Mouse (Mus musculus) T-cell, adult 66 days (primary cell): Measurements from ENCODE around the gene St5. TPM values are rescaled to one million over a fixed set of nuclear protein-coding genes. Genes with fewer than 3 reads are reported as not detected.

ENCODE experiments used
- total RNA-seq, 2 experiments: library from RNA; stranded (reverse); gene quantifications; 3 replicates in 1 of 2; 4 replicates in 1 of 2; pipeline ENCODE4 v1.2.4; 2023

Gene St5
- 1 to 10 TPM in 1 of 2 experiments, under 1 TPM in 1; 0.61 to 2.9 TPM for total RNA-seq

GRCm38 (mm10) chr7:109703190-109704015 is at the start of gene St5, which contains the start of gene Akip1:
TSS of gene St5 (minus strand) at chr7:109703605.
TSS of gene Akip1 (plus strand) at chr7:109703690.

GRCm38 (mm10) chr7:109752008-109752925 is 48.9 kb upstream of the St5 start, which contains the start of gene Tmem9b:
TSS of gene Tmem9b (minus strand) at chr7:109752875.

GRCm38 (mm10) chr7:109731626-109732025 is 28.2 kb upstream of the St5 start, which contains the start of gene Ascl3:
TSS of gene Ascl3 (minus strand) at chr7:109731726.

GRCm38 (mm10) chr7:109723697-109724096 is 20.3 kb upstream of the St5 start, which contains the start of gene BC051019:
TSS of gene BC051019 (minus strand) at chr7:109723850.

GRCm38 (mm10) chr7:109518838-109519696 is 184.3 kb downstream of the St5 start, which contains the start of gene Rpl27a:
TSS of gene Rpl27a (plus strand) at chr7:109519147.

GRCm38 (mm10) chr7:109508034-109508433 is 195.4 kb downstream of the St5 start, which contains the start of gene Trim66:
TSS of gene Trim66 (minus strand) at chr7:109508134.

Other genes with a start within 250 kb of the St5 start
- gene Trim66, start 195.5 kb downstream of the St5 start, total RNA-seq = under 1 TPM; 0.20 to 0.27 TPM
- 100 to 1,000 TPM; 575 to 627 TPM for gene Rpl27a, start 184.5 kb downstream of the St5 start, total RNA-seq
- gene Akip1, start 85 bp upstream of the St5 start, total RNA-seq = 10 to 100 TPM; 13.0 to 16.1 TPM
- not detected for gene BC051019, start 20.2 kb upstream of the St5 start, total RNA-seq
- 1 to 10 TPM in 1 of 2 experiments, not detected in 1; 1.5 TPM for gene Ascl3, start 28.1 kb upstream of the St5 start, total RNA-seq
- gene Tmem9b, start 49.3 kb upstream of the St5 start, total RNA-seq = 10 to 100 TPM; 38.4 to 49.2 TPM
- under 1 TPM in 1 of 2 experiments, not detected in 1; 0.15 TPM for gene Nrip3, start 78.4 kb upstream of the St5 start, total RNA-seq
- gene Scube2, start 162.1 kb upstream of the St5 start, total RNA-seq = not detected